Mouse (Mus musculus): ENCODE measurements around the gene OR5BS1P.
A peak's percentile ranks its signal among the peaks of the same experiment; 100 is the strongest.
"Not testable (repeated sequence)": the region's sequence is repeated elsewhere in the genome, so short reads cannot be mapped to it uniquely, and the experiment has no call there.

OR5BS1P gene

DNA sequence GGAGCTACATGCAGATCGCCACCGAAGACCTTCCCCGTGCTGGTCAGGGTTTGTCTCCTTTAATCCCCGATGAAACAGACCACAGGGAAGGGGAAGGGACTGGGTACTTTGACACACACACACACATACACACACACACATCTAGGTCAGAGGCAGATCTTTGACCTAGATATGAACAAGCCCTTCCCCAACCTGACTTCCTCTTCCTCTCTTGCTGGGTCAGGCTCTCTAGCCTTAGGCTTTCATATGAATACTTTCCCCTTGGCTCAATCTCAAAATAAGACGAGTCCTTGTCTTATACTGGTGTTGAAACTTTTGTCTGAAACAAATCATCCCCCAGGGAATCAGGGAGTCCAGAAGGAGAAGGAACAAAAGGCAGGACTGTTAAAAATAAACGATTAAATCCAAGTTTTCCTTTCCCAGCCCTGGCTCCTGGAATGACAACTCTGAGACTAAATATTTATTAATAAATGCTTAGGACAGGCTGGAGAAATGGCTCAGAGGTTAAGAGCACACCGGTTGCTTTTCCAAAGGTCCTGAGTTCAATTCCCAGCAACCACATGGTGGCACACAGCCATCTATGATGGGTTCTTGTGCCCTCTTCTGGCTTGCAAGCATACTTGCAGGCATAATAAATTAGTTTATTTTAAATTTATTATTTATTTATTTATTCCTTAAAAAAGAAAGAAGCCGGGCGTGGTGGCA is 36.7 kb downstream of the OR5BS1P start:
- DNase-seq (ENCODE audit: low spot score in 2 of 2), result no peak

DNA sequence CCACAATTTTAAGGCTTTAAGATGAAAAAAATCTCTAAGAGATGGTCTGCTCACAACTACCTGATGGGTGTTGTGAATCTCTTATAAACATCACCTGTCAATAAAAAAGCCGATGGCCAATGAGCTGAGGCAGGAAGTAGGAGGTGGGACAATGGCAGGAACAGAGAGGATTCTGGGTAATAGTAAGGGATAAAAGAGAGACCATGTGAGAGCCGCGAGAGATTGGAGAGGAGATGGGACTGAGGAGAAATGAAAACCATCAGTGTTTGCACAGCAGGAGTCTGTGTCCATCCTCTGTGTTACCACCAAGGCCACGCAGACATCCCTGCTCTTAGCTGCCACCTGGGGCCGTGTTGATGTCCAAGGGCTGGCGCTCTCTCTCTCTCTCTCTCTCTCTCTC is 37.6 kb downstream of the OR5BS1P start:
- DNase-seq (ENCODE audit: low spot score in 2 of 2), result no peak

DNA sequence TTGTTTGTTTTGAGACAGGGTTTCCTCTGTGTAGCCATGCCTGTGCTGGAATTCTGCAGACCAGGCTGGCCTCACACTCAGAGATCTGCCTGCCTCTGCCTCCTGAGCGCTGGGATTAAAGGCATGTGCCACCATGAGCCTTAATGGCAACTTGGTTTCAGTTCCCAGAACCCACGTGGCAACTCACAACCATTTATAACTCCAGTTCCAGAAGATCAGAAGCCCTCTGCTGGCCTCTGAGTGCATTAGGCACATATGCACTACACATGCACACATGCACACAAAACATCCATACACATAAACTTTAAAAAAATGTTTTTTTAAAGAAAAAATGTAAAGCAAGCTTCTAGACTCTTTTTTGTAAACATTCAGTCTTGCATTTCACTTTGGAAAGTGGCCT is 39.7 kb downstream of the OR5BS1P start:
- DNase-seq (ENCODE audit: low spot score in 2 of 2), result no peak

DNA sequence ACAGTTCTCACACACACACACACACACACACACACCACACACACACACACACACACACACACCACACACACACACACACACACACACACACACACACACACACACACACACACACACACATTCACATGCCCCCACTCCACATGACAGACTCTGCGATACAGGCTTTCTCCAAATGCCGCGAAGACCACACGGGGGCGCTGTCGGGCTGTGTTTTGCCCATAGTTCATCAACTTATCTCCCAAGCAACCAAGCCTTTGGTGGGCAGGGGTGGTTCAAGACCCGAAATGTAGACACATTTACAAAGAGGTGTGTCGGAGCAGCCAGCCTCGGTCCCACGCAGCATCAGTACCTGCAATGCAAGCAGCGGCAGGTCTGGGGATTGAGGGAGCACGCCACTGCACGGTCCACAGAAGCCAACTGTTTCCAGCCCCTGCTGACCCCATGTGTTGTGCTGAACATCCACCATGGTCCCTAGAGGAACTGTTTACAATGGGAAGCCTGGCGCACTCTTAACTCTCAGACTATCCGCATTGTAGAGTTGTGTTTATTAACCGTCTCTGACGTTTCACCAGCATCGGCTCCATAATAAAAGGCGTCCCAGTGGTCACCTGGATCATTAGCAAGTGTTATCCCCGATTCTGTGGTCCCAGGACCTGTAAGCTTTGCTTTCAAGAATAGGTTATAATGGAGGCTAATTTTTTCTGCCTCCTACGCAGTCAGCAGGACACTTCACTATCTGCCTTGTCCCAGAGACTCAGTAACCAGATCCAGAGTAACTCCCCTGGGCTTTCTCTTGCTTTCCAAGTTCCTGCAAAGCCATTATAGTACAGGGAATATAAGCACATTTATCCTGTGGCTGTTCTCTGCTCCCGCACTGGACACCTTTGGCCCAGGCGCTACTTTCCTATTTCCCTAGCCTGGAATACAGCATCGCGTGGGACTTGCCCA is 41.0 kb downstream of the OR5BS1P start:
- peak in 1 of 2 experiments; percentile 52 for DNase-seq (ENCODE audit: low spot score in 2 of 2)

DNA sequence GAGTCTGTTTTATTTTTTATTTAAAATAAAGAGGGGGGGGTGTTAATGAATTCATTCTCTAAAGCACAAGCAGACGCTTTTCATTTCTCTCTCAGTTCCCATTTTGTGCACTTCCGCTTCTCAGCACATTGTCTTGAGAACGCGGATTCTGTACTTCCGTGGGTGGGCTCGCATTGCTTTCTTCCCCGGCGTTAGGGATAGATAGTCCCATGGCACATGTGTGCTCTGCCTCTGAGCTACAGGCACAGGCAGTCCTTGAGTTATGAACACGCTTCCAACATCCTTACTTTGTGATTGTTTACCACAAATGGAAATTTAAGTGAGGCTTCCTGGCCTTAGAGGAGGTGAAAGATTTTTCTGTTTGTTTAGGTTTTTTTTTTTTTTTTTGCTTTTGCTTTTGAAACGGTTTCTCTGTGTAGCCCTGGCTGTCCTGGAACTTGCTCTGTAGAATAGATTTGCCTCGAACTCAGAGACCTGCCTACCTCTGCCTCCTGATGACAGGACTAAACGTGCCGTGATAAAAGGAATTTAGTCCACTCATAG is 41.8 kb downstream of the OR5BS1P start:
- no peak for DNase-seq (ENCODE audit: low spot score in 2 of 2)

DNA sequence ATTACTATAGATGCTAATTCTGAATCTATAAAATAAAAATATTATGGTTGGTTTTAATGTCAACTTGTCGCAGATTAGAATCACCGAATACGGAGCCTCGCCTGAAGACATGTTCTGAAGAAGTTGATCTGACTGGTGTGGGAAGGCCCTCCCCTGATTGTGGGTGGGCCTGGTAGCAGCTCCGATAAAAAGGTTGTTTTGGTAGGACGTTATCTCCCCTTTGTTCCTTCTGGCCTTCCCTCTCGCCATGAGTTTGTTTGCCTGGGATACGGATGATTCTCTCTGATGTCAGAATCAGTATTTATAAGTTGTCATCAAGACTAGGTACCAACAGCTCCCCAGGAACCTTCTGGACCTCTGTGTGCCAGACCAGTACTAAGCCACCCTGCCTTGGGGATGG is 42.5 kb downstream of the OR5BS1P start:
- no peak for DNase-seq (ENCODE audit: low spot score in 2 of 2)

DNA sequence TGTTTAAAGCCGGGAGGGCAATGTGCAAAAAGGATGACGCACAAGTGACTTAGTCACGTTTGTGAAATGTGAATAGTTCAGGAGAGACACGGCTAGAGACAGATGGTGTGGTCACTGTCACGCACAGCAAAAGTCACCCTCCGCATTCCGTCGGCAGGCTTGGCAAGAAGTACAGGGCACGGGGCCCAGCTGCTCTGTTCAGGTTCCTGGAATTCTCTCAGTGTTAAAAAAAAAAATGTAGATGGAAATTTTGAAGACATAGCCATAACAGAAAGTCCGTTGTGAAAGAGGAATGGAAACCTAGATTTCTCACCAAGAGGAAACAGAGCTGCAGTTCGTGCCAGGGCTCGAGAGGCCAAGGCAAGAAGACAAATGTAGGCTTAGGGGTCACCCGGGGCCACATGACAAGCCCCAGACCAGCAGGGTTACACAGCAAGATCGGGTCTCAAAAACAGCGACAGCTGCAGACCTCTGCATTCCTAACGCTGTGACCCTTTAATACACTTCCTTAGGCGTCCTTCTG is 43.2 kb downstream of the OR5BS1P start:
- peak in 1 of 2 experiments; percentile 41 for DNase-seq (ENCODE audit: low spot score in 2 of 2)

DNA sequence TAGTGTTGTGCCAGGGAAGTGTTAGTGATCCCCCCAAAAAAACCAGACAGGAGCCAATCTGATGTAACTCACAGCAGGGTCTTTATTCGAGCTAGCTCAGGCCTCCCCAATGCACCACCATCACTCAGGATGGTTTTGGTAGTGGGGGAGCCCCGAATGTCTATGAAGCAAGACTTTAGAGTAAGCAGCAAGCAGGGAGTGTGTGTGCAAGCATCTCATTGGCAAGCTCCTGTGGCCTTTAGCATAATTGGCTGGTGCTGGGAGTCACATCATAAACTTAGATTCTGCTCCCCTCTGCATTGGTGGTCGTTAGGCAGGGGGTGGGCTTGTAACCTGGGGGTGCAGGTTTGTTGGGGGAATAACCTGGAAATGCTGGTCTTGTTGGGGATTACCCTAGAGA is 44.0 kb downstream of the OR5BS1P start:
- not testable (repeated sequence) for DNase-seq (ENCODE audit: low spot score in 2 of 2)

DNA sequence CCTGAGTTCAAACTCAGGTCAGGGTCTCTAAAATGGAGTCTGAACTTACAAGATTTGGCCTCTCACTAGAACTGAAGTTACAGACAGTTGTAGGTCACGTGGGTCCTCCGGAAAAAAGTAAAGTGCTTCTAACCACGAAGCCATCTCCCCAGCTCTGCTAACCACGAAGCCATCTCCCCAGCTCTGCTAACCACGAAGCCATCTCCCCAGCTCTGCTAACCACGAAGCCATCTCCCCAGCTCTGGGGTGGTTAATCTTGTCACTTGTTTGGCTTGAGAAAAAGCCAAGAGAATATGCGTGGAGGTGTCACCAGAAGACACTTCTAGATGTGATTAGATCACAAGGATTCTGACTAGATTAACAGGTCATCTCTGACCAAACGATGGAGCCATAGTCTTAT is 44.5 kb downstream of the OR5BS1P start:
- no peak for DNase-seq (ENCODE audit: low spot score in 2 of 2)

DNA sequence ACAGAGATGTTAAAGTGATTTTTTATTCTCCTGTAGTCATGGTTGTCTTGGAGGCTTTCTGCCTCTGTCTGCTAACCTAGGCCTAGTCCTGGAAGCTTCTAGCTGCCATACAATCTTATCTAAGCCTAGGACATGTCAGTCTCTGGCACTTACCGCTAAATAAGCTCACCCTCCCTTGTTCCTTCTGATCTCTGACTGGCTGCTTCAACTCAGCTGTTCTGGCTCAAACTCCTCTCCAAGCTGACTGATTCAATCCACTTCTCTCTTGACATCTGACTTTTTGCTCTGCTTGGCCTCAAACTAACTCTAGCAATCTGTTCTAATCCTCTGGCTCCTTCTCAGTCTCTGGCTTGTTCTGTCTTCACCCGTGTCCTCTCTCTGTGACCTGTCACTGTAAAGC is 45.1 kb downstream of the OR5BS1P start:
- not testable (repeated sequence) for DNase-seq (ENCODE audit: low spot score in 2 of 2)

DNA sequence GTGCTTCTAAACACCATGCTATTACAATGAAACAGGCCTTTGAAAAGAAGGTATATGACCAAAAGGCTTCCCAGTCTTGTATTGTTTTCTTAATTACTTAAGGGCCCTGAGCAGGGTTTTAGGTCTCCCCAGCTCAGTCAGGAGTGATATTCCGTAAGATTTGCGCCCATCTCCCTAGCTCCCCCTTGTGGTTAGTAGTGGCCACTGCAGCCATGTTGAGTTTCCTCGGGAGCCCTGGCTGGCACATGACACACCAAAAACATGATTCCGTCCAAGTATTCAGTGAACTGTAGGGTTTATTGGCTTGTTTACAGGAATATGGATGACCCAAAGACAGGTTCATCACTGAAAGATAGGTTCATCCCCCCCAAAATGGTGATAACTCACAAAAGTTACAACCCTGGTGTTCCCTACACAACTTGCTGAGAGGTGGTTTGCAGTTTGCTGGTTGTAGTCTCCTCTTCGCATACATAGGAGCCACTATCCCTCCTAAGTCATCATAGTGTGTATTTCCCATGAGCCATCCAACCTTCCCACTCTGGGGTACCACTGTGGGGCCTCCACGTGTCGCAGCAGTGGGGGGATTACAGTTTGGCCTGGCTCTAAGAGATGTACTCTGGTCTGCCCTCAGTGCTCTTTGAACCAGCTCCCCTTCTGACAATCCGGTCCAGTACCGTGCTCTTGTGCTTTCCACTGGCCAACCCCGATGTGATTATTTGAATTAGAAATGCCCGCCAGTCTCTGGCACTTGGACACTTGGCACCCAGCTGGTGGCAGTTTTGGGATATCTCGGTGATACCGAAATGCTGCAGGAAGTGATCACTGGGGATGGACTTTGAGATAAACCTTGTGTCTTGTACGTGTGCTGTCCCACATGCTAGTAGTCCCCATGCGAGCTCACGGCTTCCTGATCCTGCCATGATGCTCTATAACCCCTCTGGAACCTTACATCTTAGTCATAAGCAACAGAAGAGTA is 48.0 kb downstream of the OR5BS1P start:
- DNase-seq (ENCODE audit: low spot score in 2 of 2), result no peak

DNA sequence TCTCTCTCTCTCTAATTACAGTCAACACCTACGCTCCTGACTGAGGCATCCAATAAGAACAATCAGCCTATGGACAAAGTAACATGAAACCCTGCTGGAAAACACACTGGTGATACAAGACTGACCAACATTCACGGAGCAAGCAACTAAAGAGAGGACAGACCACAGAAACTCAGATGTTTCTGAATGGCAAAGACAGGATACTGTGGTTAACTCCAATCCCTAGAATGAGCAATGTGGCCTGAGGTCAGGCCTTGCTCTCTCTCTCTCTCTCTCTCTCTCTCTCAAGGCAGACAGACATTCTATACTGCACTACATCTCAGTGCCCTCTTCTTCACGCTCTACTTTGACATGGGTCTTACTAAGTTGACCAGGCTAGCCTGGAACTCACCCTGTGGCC is 51.5 kb downstream of the OR5BS1P start:
- DNase-seq (ENCODE audit: low spot score in 2 of 2), result no peak

DNA sequence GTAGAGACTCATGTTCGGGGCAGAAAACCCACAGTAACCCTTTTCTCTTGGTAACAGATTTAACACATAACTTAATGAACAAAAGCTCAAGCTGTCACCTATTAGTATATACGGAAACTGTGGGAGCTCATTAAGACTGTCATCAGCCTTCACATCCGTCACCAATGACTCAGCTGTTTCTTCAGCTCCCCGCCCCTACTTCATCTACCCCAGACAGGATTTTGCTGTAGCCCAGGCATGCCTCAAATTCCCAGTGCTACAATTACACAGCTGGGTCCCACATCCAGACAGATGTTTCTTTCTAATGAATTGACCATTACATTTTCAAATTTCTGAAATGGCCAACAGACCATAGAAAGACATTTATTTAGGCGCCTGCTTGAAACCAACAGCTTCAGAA is 56.4 kb downstream of the OR5BS1P start:
- no peak for DNase-seq (ENCODE audit: low spot score in 2 of 2)

DNA sequence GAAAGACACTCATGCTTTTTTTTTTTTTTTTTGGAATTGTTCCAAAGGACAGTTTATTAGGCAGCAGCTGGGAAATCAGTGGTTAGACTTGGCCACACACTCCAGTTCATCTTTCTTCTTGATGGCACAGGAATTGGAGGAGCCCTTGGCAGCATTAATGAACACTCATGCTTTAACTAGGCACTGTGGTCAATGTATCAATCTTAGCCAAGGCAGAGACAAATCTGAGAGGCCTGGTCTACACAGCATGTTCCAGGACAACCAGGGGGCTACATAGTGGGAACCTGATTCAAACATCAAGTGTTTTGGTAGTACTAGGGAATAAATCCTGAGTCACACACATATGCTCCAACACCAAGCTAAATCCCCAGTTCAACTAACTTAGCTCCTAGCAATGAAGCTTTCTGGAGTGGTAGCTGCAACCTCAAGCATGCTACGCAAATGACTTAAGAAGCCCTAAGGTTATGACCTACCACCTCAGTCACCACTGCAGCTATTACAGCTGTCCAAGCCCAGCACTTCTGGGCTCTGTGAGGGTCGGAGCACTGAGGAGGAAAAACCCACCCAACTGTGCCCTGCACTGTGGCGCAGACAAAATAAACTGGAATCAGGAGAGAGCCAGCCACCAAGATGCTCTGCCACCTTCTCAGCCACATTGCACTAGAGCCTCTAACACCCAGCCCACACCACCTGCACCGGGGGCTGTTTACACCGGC is 57.5 kb downstream of the OR5BS1P start:
- no peak for DNase-seq (ENCODE audit: low spot score in 2 of 2)

DNA sequence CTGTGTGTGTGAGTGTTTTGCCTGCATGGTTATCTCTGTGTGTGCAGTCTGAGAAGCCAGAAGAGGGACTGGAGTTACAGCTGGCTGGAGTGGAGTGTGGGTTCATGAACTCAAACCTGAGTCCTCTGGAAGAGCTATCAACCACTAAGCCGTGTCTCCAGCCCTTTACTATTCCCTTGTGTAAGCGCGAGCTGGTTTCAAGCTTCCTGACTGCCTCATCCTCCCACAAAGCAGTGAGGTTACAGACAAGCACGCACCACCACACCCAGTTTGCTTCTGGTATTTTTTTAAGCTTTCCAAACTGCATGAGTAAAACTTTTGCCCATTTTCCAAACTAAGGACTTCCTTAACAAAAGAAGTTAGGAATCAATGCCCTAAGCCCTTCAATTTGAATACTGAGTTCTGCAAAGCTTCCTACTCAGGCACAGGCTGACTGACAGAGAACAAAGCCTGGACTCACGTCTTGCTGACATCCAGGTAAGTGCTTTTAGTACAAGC is 58.4 kb downstream of the OR5BS1P start:
- no peak for DNase-seq (ENCODE audit: low spot score in 2 of 2)
